Mouse (Mus musculus) kidney, adult 2 months (tissue): ENCODE measurements around the gene Ankrd11. TPM values are rescaled to one million over a fixed set of nuclear protein-coding genes. Genes with fewer than 3 reads are reported as not detected.

Experiments
- DNase-seq: peaks from one replicate; pipeline ENCODE4 v3.0.0; 2021
- H3K27ac ChIP-seq: fragments of 200-500 bp; 2 replicates; pipeline ENCODE4 v1.5.1; 2012; ENCODE audit warnings: low read depth, low read length, control low read depth, inconsistent platforms; ENCODE audit not compliant: insufficient read depth
- H3K27me3 ChIP-seq: fragments of 200-500 bp; replicated peaks from 2 replicates; pipeline ENCODE4 v1.6.1; 2012; ENCODE audit warnings: mild to moderate bottlenecking, moderate library complexity, low read length, inconsistent platforms; ENCODE audit not compliant: control insufficient read depth, insufficient read depth
- H3K36me3 ChIP-seq: fragments of 200-500 bp; 2 replicates; pipeline ENCODE4 v1.6.1; 2012; ENCODE audit warnings: mild to moderate bottlenecking, moderate library complexity, low read length, inconsistent platforms; ENCODE audit not compliant: control insufficient read depth, insufficient read depth
- H3K4me1 ChIP-seq: fragments of 200-500 bp; 2 replicates; pipeline ENCODE4 v1.6.1; 2011; ENCODE audit warnings: low read length; ENCODE audit not compliant: control insufficient read depth, insufficient read depth
- H3K4me3 ChIP-seq: fragments of 200-500 bp; 2 replicates; pipeline ENCODE4 v1.5.1; 2011; ENCODE audit warnings: mild to moderate bottlenecking, low read depth, low read length, control low read depth; ENCODE audit not compliant: insufficient read depth
- CTCF ChIP-seq: fragments of 200-500 bp; conservative IDR thresholded peaks from 2 replicates; pipeline ENCODE4 v1.5.1; 2011; ENCODE audit warnings: low read depth, mild to moderate bottlenecking, control low read depth, low read length, moderate library complexity, mixed read lengths; ENCODE audit not compliant: insufficient read depth, insufficient read length
- POLR2A ChIP-seq: fragments of 200-500 bp; IDR thresholded peaks from one replicate; pipeline ENCODE4 v1.6.1; 2011; ENCODE audit warnings: low read depth, low read length, control low read depth
- WGBS: fragments of 180-500 bp; shearing (Covaris S2); methylation state at CpG from one replicate; pipeline ENCODE4 v1.1.7; 2018; 5-methylcytosine and 5-hydroxymethylcytosine counted together
- polyA plus RNA-seq: library from polyadenylated mRNA; depleted of rRNA; stranded (reverse); fragments of >200 nt; gene quantifications from 2 replicates; pipeline ENCODE4 v1.2.3, GENCODE M21; 2012; rRNA removed

Gene Ankrd11
- polyA plus RNA-seq, 1 experiment = 32.7 TPM

DNA sequence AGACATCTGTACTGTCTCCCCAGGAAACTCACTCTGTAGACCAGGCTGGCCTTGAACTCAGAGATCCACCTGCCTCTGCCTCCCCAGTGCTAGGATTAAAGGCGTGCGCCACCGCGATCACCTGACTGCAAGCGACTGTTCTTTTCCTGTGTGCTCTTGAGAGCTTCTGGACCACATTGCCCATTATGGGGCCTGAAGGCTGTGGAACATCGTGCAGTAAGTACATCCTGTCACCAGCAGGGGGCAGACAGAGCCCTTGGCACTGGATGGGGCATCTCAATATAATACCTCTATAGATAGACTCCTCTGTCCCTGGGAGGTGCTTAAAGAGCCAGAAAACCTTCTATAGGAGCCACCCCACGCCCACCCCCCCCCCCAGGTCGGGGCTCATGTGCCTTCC, 207.1 kb downstream of the Ankrd11 start:
- Histone ChIP-seq H3K4me1 (no peaks in the 10 kb centered on the region), H3K4me3 (no peak overlapping the region), H3K36me3 (no peaks in the 10 kb centered on the region), H3K27me3 (no peaks in the 10 kb centered on the region), H3K27ac (no peak overlapping the region)
- TF ChIP-seq CTCF = peak; percentile 91
- no peak for TF ChIP-seq POLR2A
- WGBS = 23% methylated on average over 8 of the region's 8 CpGs
- DNase-seq = peak; percentile 76

DNA sequence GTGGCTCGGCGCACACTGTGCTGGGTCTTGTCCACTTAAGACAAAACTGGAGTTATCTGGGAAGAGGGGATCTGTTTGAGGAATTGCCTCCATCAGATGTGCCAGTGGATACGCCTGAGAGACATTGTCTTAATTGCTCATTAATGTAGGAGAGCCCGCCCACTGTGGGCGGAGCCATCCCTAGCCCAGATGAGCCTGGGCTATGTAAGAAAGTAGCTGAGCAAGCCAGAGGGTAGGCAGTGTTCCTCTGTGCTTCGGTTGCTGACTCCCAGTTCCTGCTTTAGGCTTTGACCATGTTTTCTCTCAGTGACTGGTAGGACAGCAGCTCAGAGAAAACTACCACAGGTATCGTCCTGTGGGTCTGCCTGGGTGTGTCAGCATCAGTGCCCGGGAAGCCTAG, 207.7 kb downstream of the Ankrd11 start:
- TF ChIP-seq CTCF (no peak), POLR2A (no peak)
- peak; percentile 52 for DNase-seq
- H3K4me3 ChIP-seq = no peak overlapping the region
- no peak overlapping the region for H3K27ac ChIP-seq
- H3K4me1 ChIP-seq = no peaks in the 10 kb centered on the region
- WGBS = 79% methylated on average over 8 of the region's 8 CpGs
- H3K36me3 ChIP-seq = no peaks in the 10 kb centered on the region
- H3K27me3 ChIP-seq = no peaks in the 10 kb centered on the region

Other genes starting within 250 kb of the Ankrd11 start
- gene Cdh15, start 194.3 kb downstream of the Ankrd11 start, polyA plus RNA-seq = 0.11 TPM in 1 of 2 replicates, not detected in the other
- gene Spg7, start 20.7 kb upstream of the Ankrd11 start, polyA plus RNA-seq = 137 and 150 TPM in 2 replicates
- gene Rpl13, start 60.1 kb upstream of the Ankrd11 start, polyA plus RNA-seq = 960 and 1,412 TPM in 2 replicates
- gene Cpne7, start 75.1 kb upstream of the Ankrd11 start, polyA plus RNA-seq = 2.5 and 3.4 TPM in 2 replicates
- 10.8 and 11.2 TPM in 2 replicates for gene Sult5a1, start 116.0 kb upstream of the Ankrd11 start, polyA plus RNA-seq
- 360 and 388 TPM in 2 replicates for gene Dpep1, start 144.0 kb upstream of the Ankrd11 start, polyA plus RNA-seq
- gene Chmp1a, start 170.5 kb upstream of the Ankrd11 start, polyA plus RNA-seq = 99.6 and 112 TPM in 2 replicates
- gene Spata33, start 170.6 kb upstream of the Ankrd11 start, polyA plus RNA-seq = 3.5 and 4.6 TPM in 2 replicates
- 53.3 and 53.7 TPM in 2 replicates for gene Cdk10, start 182.6 kb upstream of the Ankrd11 start, polyA plus RNA-seq
- 14.9 and 16.7 TPM in 2 replicates for gene Spata2l, start 194.0 kb upstream of the Ankrd11 start, polyA plus RNA-seq
- 22.4 and 29.9 TPM in 2 replicates for gene Zfp276, start 211.9 kb upstream of the Ankrd11 start, polyA plus RNA-seq
- 42.7 and 79.9 TPM in 2 replicates for gene Vps9d1, start 212.1 kb upstream of the Ankrd11 start, polyA plus RNA-seq